Mouse (Mus musculus) CD8-positive naive resting alpha-beta T cell, adult 2 months (primary cell): ENCODE results near the gene Mfsd2a.

ENCODE experiments used
- DNase-seq, 2 experiments: peaks; one replicate each; pipeline ENCODE4 v3.0.0; 2022; ENCODE audit warnings: low read depth in 2 of 2, low spot score in 2 of 2

Mfsd2a gene

DNA sequence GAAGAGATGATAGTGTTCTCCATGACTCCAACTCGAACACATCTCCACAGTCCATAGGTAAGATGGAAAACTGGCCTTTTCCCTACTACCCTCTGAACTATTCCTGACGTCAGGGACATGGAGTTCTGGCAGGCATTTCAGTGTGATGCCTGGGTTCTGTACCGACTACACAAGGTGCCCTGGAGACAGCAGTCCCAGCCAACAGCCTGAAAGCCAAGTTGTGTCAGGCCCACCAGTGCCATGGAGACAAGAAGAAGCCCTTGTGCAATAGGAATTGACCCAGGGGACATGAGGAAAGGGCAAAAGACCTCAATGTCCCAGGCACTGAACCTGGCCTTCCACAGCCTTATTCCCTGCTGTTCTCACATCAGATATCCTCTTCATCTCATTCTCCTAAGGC lies 18.8 kb upstream of the Mfsd2a start:
- no peak for DNase-seq

DNA sequence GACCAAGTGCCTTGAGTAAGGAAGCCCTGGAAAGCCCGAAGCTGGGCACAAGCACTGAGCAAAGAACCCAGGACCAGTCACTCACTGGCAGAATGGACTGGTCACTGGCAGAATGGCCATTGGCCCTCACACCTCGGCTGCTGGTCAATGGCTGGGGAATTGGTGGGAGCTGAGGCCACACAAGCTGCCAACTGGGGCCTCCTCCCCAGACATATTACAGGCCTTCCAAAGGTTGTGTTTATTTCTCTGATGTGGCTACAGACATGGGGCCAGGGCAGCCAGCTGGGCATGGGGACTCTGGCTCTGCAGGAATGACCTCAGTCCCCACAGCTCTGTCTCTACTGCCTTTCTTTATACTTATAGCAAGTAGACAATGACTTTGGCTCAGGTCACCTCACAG lies 17.9 kb upstream of the Mfsd2a start:
- no peak for DNase-seq

DNA sequence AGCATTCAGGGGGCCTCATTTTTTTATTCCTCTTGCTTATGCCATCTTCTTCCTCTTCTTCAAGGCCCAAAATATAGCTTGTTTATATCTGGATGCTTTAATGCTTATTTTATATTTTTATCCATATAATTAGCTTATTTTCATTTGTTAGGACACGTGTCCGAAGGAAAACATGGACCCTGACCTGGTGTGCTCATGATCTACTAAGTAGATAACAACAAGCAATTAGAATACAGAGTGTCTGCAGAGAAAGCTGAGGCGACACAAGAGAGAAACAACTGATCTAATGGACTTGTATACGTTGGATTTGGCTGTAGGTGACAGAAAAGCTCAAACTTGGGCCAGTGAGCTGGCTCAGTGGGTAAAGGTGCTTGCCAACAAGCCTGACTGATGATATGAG lies 15.9 kb upstream of the Mfsd2a start:
- DNase-seq = no peak

DNA sequence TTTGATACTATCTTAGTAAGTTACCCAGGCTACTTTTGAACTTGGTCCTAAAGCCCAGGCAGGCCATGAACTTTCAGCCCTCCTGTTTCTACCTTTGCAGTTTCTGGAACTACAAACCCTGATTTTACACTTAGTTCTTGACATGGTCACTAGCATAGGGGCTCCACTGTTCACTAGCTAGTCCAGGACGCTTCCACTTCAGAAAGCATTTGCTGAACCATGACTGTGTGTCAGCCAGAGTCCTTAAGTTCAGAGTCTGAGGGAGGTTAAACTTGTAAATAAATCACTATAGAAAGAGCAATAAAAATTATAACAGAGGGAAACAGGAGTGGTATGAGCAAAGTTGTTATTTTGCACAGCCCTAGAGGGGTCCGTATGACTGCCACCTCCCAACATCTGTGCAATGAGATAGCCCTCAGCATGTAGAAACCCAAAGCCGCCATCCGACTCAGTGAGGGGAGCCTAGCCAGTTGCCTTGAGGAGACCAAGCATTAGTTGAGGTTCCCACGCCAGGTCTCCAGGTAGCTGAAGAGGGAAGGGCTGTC lies 14.1 kb upstream of the Mfsd2a start:
- DNase-seq = no peak

DNA sequence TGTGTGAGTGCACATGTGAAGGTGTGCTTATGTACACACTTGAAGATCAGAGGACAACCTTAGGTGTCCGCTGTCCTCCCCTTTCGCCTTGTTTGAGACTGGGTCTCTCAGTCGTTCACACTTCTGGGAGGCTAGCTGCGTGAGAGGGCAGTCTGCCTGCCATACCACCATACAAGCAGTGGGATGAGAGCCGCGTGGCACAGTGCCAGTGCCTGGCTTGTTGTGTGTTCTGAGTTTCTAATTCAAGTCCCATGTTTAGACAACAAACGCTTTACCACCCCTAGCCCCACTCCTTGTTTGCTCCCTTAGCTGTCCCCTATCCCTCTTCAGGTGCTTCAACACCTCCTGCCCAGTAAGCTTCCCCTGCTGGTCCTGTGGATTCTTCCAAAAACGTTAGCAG lies 11.1 kb upstream of the Mfsd2a start:
- DNase-seq = no peak

DNA sequence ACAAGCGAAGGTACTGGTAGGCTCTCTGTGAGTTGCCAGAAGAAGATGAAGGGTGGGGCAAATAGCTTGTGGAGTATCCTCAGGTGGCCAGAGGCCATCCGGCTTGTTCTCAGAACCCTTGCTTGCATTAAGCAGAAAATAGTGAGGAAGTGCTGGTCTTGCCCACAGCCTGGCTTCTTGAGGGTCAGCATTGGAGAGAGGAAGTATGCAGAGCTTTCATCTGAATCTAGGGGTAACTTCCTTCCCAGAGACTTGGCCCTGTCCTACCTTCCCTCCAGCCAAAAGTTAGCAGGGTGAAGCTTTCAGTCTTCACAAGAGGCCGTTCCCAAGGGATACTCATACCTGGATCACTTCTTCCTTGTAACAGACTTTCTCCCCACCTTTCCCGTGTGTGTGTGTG lies 10.7 kb upstream of the Mfsd2a start:
- no peak for DNase-seq

DNA sequence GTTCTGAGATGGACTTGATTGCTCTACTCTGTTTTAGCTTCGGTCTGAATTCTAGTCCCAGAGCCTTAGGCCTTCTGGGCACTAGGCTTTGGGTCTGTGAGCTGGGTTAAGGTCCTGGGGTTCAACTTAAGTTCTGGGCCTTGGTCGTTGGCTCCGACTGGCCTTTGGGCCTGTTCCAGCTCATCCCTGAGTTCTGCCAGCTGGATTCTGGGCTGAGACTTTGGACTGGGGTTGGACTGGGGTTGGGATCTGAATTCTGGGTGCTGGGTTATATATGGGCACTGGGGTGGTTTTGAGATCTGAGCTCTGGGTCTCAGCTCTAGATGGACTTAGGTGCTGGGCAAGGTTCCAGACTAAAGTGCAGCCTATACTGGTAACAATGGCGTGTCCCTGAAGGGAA lies 10.2 kb upstream of the Mfsd2a start:
- no peak for DNase-seq

DNA sequence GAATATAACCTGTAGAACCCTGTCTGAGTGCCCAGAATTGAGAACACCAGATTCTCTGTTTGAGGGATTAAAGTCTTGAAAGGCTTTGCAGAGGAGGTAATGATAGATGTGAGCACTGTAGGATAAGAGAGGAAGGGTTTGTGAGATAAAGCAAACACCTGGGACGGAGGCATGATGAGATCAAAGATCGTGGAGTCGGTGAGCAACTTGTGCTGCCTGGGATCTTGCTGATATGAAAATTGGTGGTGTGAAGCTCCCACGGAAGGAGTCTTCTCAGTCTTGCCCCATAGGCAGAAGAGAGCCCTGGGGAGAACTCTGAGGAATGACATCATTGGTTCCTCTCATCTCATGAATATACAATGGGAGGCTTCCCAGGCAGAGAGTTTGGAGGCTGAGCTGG lies 7.1 kb upstream of the Mfsd2a start:
- DNase-seq = no peak

DNA sequence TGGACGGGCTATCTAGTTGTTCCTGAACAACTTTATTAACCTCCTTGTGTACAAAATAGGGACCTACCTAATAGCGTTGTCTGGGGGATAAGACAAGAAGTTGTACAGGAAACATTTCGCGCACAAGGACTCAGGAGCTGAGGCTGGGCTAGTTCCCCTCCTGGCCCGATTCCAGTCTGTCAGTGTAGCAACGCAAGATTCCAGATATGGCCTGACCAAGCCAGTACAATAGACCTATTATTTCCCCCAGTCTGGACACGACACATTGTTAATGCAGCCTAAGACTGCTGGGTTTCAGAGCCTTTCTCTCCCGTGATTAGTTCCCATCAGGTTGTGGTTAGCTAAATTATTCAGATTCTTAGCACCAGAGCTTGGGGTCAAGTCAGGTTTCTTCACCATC lies 1.8 kb upstream of the Mfsd2a start:
- no peak for DNase-seq

DNA sequence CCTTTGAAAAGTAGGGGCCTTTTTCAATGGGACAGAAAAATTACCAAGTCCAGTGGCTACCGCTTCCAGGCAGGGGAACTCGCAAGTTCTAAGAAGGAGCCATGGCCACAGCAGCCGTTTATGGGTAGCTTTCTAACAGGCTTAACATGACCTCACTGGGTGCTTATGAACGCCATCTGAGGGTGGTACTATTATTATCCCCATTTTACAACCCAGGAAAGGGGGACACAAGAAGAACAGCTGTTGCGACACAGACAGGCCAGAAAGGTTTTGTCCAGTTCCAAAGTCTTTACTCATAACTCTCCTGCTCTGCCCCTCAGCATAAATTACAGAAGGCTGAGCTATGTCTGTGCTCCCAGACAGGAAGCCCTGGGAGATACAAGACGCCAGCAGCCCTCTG lies 601 bp upstream of the Mfsd2a start:
- DNase-seq = no peak

DNA sequence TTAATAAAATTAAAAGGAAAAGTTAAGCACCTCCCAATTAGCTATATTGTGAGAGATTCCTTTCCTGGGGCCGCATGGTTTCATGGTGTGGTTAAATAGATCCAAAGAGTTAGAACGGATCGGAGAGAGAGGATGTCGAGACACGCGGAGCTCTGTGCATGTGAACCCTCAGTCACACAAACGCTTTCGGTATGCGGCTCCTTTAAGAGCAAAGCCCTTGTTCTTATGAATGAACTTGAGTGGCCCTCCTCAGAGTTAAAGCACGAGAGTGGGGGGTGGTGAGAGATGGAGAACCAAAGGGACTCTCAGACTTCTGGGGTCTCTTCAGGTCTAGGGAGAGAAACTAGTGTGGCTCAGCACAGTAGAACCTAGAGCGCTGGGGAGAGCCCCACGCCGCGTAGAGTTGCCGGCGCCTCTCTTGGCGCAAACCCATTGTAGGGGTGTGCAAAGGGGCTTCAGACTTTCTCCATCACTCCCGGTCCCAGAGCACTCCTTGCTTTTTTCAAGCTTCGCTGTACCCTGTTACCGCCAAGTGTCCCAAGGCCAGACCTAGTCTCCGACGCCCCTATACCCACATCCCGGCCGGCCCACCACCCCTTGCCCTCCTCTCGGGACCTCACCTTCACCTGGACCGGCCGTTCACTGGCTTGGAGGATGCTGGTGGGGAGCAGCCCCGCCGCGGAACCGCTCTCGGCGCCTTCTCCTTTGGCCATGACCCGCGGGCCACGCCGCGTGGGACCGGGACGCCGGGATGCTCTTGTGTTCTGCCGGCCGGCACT lies 478 bp downstream of the Mfsd2a start:
- DNase-seq = peak in 1 of 2 experiments; percentile 11

DNA sequence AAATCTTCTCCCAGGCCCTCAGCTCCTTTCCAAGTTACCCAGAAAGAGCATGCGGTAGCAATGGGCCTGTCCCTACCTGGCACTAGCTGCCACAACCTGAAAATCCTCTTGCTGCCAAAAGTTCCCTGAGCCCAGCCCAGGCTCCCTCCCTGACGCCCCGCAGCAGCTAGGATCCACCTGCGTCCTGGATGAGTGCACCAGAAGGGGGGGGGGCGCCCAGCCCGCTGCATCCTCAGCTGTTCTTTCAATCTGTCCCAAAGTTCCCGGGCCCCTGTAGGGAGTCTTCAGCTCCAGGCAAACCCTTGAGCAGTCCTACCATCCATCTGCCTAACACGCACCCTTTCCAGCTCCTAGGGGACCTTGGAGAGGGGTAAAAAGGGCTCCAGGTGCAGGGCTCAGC lies 1.2 kb downstream of the Mfsd2a start:
- no peak for DNase-seq

DNA sequence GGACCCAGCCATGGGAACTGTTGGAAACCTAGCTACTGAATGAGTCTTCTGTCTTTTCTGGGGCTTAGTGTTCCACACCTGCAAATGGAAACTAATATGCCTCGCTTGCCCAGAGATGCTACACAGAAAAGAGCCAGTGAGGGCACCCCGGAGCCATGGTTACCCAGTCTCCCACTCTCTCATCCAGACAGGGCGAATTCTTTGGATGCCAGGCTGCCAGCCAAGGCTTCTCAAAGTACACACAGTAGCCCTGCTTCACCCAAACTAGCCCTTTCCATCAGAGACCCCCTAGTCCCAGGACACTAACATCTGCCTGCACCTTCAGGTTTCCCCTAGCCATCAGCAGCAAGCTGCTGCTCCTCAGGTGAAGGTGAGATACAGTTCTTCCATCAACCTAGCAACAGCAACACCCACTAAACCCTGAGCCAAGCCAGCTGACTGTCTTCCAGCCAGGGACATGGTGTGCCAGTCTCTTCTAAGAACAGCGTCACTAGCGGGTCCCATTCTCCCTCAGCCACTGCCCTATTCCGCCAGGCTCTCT lies 2.4 kb downstream of the Mfsd2a start:
- DNase-seq = no peak

DNA sequence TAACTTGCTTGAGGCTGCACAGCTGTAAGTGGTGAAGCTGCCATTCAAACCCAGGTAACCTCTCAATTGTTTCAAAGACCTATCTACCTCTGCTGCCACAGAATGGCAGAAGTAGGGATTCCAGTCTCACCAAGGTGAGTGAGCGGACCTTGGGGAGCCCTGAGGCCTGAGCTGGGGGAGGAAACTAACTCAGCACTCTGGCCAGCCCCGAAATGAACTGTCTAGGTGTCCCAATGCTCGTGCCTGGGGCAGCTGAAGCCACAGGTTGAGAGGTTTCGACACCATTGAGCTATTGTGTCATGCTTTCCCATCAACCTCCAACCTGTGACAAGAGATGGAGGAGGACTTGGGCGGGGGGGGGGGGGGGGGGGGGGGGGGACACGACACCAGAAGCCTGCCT lies 4.7 kb downstream of the Mfsd2a start:
- no peak for DNase-seq

DNA sequence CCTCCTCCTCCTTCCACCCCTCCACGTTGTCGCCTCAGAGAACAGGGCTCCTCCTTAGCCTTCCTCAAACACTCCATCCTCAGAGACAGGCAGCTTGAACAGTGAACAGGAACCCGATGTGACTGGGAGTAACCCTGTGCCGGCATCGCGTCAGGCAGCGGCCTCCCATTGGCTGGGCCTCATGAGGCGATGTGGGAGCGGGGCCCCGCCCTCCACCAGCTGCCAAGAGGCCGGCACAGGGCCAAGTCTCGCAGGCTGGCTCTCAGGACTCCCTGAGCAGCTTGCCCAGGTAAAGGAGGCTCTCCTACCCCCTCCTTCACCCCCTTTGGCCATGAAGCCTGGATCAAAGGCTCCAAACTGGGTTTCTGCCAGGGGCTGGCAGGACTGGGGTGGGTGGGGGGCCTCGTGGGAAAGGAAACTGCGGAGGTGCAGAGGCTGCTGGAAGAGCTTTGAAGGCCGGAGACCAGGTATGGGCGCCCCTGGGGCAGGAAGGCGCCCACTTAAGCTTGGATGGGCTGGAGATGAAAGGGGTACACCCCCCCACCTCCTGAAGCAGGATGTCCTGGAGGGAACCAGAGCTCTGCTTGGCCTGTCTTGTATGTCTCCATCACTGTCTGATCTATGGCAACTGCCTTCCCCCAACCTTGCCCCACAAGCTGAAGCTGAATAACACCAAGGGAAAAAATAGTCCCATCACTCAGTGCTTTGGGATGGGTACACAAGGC lies 5.4 kb downstream of the Mfsd2a start:
- peak; percentile 55 to 66 for DNase-seq

DNA sequence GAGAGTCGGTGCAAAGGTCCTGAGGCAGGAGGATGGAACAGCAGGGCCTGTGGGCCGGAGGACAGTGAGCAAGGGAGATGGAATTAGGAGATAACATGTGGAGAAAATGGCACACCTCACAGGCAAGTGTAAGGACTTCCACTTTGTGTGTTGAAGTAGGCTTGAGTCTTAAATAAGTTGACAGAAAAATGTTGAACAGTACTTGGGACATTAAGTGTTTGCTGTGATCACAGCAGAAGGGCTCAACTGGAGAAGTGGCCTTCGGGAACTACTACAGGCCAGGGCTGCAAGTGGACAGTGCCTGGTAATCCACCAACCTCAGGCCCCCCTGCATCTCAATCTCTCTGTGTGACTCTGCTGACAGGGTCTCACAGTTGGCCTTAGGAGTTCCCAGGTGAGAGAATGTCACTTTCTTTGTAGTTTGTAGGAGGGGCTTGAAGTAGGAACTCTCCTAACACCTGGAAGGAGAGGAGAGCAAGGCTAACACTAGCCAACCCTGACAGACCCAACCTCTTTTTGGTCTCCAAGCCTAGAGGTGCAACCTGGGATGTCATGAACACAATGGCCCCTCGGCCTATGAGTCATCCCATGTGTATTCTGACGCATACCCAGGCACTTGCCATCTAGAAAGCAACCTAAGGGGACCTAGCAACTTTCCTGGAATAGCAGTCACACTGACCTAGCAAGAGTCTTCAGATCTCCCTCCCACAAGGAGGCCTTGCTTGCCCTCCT lies 6.1 kb downstream of the Mfsd2a start:
- peak in 1 of 2 experiments; percentile 7 for DNase-seq

DNA sequence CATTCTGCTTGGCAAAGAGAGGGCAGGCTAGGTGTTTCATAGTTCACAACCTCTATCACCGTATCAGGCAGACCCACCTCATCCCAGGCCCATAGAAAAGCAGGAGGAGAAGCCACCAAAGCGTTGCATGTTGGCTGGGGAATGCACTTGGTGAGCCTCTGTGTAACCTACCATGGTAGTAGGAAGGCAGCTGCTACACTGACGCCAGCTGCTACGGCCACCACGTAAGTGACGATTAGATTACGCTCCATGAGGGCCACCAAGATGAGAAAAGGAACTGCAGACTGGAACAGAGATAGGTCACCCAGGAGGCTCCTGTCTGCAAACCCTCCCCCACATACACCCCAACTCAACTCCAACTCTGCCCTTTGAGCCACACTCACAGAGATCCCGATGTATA lies 11.9 kb downstream of the Mfsd2a start:
- no peak for DNase-seq

DNA sequence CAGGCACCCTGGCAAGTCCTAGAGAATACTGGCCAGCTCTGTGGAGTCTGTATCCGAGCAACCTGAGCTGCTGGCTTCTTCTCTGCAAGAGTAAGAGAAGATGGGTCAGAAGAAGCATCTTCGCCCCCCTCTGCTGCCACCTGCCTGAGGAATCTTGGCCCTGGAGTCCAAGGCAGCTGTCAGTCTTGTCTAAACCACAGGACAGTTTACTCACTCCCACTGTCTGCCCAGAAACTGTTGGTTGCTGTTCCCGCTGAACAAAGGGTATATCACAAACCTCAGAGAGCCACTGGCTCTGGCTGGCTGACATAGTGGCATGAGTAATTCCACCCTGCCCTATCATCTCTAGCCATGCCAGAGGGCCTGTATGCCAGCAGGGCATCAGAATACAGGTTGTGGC lies 13.8 kb downstream of the Mfsd2a start:
- no peak for DNase-seq

DNA sequence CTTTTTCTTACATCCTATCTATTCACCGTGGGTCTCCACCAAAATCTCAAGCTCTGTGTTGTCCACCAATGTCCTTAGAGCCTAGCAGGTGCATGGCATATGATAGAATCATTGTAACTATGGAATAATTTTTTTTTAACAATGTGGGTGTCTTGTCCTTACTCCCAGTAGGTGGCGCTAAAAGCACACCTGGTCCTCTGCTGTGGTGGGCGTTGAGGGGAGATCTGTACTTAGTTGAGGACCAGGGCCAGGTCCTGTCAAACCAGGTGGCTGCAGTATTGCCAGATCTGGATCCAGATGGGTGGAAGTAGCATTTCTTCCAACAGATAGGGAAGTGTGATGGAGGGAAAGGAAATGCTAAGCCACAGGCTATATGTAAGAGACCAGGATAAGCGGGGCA lies 16.6 kb downstream of the Mfsd2a start:
- peak in 1 of 2 experiments; percentile 47 for DNase-seq

DNA sequence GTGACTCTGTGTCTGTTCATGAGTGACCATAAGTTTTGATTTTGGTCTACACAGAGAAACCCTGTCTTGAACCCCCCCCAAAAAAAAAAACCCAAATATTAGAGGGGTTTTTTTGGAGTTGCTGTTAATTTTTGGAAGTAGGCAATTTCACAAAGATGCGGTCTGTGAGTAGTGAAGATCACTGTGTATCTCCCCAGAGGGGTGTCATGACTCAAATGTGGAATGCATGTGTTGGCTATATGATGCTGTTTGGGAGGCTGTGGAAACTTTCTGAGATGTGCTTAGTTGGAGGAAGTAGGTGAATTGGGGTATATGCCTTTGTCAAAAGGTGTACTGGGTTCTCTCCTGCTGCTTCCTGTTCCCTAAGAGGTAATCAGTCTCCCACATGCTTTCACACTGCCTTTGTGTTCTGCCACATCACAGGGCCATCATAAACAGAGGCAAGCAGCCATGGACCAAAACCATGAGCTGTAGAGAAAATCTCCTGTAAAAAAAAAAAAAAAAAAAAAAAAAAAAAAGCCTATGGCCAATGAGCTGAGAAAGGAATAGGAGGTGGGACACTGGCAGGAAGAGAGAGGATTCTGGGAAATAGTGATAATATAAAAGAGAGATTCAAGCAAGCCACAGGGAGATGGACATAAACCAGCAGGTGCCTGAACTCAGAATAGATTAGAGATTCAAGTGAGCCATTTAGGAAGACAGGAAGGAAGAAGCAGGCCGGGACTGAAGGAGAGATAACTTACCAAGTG lies 21.8 kb downstream of the Mfsd2a start:
- DNase-seq = no peak

DNA sequence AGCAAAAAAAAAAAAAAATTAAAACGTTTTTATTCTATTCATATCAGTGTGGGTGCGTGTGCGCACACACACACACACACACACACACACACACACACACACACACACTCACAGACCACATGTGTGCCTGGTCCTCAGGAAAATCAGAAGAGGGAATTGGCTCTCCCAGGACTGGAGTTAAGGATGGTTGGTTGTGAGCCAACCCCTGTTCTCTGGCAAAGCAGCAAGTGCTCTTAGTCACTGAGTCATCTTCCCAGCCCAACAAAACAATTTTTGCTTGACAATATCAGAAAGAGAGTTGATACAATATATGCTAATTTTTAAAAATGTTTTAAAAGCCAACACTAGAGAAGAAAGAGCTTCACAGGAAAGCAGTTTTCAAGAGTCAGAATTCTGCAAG lies 23.5 kb downstream of the Mfsd2a start:
- no peak for DNase-seq
